Mouse (Mus musculus) CH12.LX (cell line): ENCODE data around the gene N4bp2l1.

Source experiments
- CTCF ChIP-seq, 2 experiments: IDR thresholded peaks in 1 of 2; conservative IDR thresholded peaks in 1 of 2; 2 replicates each; pipeline ENCODE4 v1.5.1; 2011 to 2012; ENCODE audit warnings: low read depth in 2 of 2, low read length in 2 of 2, improper control_type of control experiment in 1 of 2, inconsistent platforms in 1 of 2, mild to moderate bottlenecking in 1 of 2, moderate library complexity in 1 of 2
- HCFC1 ChIP-seq: IDR thresholded peaks from 2 replicates; pipeline ENCODE4 v1.6.1; 2012; ENCODE audit warnings: low read depth, mild to moderate bottlenecking, inconsistent platforms, low read length, improper control_type of control experiment
- JUND ChIP-seq: conservative IDR thresholded peaks from 2 replicates; pipeline ENCODE4 v1.6.1; 2011; ENCODE audit warnings: low read depth, low read length, improper control_type of control experiment
- MYC ChIP-seq: IDR thresholded peaks from 2 replicates; pipeline ENCODE4 v1.6.1; 2011; ENCODE audit warnings: low read depth, mild to moderate bottlenecking, improper control_type of control experiment, low read length
- TCF12 ChIP-seq: IDR thresholded peaks from 2 replicates; pipeline ENCODE4 v1.6.1; 2014; ENCODE audit warnings: low read depth, mild to moderate bottlenecking, inconsistent platforms, low read length, improper control_type of control experiment
- ZC3H11A ChIP-seq: IDR thresholded peaks from 2 replicates; pipeline ENCODE4 v1.6.1; 2012; ENCODE audit warnings: low read depth, mild to moderate bottlenecking, inconsistent platforms, low read length, improper control_type of control experiment
- ZKSCAN1 ChIP-seq: IDR thresholded peaks from 2 replicates; pipeline ENCODE4 v1.6.1; 2012; ENCODE audit warnings: low read depth, inconsistent platforms, low read length, improper control_type of control experiment, borderline replicate concordance
- ZNF384 ChIP-seq: IDR thresholded peaks from 2 replicates; pipeline ENCODE4 v1.6.1; 2012; ENCODE audit warnings: low read depth, low read length, improper control_type of control experiment, inconsistent platforms

DNA sequence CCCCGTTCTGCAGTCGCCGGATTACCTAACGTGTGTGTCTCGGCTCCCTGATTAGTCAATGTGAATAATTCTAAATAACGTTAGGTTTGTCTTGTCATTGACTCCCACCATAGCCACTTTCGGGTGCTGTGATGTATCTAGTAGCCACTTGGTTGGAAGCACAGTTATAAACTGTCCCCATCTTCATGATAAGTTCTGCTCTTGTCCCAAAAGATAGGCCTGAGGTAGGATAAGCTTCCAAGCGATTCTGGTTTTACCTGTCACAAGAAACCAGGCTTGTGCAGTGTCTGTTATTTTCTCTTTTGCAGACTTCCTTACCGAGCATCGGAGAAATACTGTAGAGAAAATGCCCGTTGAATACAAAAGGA lies 74.1 kb downstream of the N4bp2l1 start:
- TF ChIP-seq HCFC1 (no peak), ZNF384 (no peak), JUND (no peak), MYC (no peak), ZC3H11A (no peak), CTCF (conservative IDR thresholded peaks at IDR 0.05 in 1 of 2, IDR thresholded peaks at IDR 0.05 in 1 of 2; ENCODE audit: low read depth in 2 of 2, low read length in 2 of 2) (no peak), TCF12 (no peak), ZKSCAN1 (no peak)
